Mouse (Mus musculus) spleen, adult 2 months (tissue): ENCODE results near the gene Mettl7b. TPM values are rescaled to one million over a fixed set of nuclear protein-coding genes. Genes with fewer than 3 reads are reported as not detected.
A peak's percentile ranks its signal among the peaks of the same experiment; 100 is the strongest.

ENCODE experiments used
- DNase-seq, 2 experiments: peaks; one replicate each; pipeline versions ENCODE4 v3.0.0 to v3.0.0-alpha.2; 2012 to 2021; ENCODE audit warnings: low spot score in 2 of 2, low read depth in 1 of 2
- H3K27ac ChIP-seq: fragments of 200-500 bp; 2 replicates; pipeline ENCODE4 v1.5.1; 2012; ENCODE audit warnings: low read length, inconsistent platforms; ENCODE audit not compliant: insufficient read depth
- H3K27me3 ChIP-seq: fragments of 200-500 bp; 2 replicates; pipeline ENCODE4 v1.6.1; 2012; ENCODE audit warnings: mild to moderate bottlenecking, moderate library complexity, low read length, inconsistent platforms; ENCODE audit not compliant: control insufficient read depth, insufficient read depth
- H3K36me3 ChIP-seq: fragments of 200-500 bp; 2 replicates; pipeline ENCODE4 v1.6.1; 2012; ENCODE audit warnings: mild to moderate bottlenecking, low read length, inconsistent platforms; ENCODE audit not compliant: control insufficient read depth, insufficient read depth
- H3K4me1 ChIP-seq: fragments of 200-500 bp; 2 replicates; pipeline ENCODE4 v1.6.1; 2011; ENCODE audit warnings: inconsistent platforms; ENCODE audit not compliant: control insufficient read depth, insufficient read depth, insufficient read length
- H3K4me3 ChIP-seq: fragments of 200-500 bp; 2 replicates; pipeline ENCODE4 v1.5.1; 2011; ENCODE audit warnings: mild to moderate bottlenecking, inconsistent platforms; ENCODE audit not compliant: insufficient read depth, insufficient read length; ENCODE audit errors: extremely low read depth
- CTCF ChIP-seq: fragments of 200-500 bp; IDR thresholded peaks from 2 replicates; pipeline ENCODE4 v1.5.1; 2011; ENCODE audit warnings: mild to moderate bottlenecking, inconsistent platforms; ENCODE audit not compliant: insufficient read depth, insufficient read length, insufficient replicate concordance; ENCODE audit errors: extremely low read depth
- POLR2A ChIP-seq: fragments of 200-500 bp; IDR thresholded peaks from 2 replicates; pipeline ENCODE4 v1.6.1; 2011; ENCODE audit warnings: low read depth, low read length, inconsistent platforms
- WGBS: fragments of 180-500 bp; shearing (Covaris S2); methylation state at CpG from one replicate; pipeline ENCODE4 v1.1.7; 2018; 5-methylcytosine and 5-hydroxymethylcytosine counted together
- polyA plus RNA-seq: library from polyadenylated mRNA; depleted of rRNA; stranded (reverse); fragments of >200 nt; gene quantifications from 2 replicates; pipeline ENCODE4 v1.2.3, GENCODE M21; 2012

Mettl7b gene
- polyA plus RNA-seq, 1 experiment: not detected

DNA sequence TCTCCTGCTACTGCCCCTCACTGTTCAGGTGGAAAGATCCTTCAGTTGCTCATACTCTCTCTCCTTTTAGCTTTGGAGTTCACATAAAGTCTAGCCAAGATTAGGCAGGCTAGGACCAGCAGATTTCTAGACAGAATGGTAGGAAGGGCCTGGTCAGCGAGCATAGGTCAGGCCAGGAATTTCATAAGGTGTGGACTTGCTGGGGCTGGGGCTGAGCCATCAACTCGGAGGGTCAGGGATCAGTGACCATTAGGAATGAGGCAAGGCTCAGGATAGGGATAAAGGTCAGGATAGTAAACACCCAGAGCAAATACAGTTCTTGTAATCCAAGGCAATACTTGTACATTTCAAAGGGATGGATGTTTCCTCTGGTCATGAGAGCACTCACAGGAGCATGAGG is 4.2 kb upstream of the Mettl7b start:
- no peaks in the 10 kb centered on the region for H3K36me3 ChIP-seq
- H3K27ac ChIP-seq: no peak overlapping the region
- DNase-seq: no peak
- 85% methylated on average over 2 of the region's 2 CpGs for WGBS
- no peaks in the 10 kb centered on the region for H3K4me1 ChIP-seq
- 0 out of 2 replicates have a peak, but pooled peaks cover 2% of the 10 kb centered on the region for H3K27me3 ChIP-seq
- no peak overlapping the region for H3K4me3 ChIP-seq
- no peak for TF ChIP-seq POLR2A

DNA sequence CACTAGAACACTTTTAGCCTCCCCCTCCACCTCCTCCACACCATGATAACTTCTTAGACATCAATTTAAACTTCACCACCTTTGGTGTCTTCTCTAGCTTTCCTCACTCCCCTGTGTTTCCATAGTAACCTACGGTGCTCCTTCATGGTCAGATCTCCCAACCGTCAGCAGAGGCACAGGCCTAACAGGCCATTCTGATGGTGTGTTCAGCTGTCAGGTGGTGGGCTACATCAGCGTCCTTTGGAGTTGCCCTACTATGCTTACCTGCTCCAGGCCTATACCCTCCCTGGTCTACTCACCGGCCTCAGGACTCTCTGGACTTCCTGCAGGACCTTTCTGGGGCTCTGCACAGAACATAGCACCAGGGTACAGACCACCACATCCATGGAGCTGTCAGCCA is 646 bp downstream of the Mettl7b start:
- TF ChIP-seq POLR2A (no peak), CTCF (no peak)

GRCm38 (mm10) chr10:128958340-128958739 is 2.4 kb downstream of the Mettl7b start:
- H3K36me3 ChIP-seq: no peaks in the 10 kb centered on the region
- H3K27me3 ChIP-seq: 0 out of 2 replicates have a peak, but pooled peaks cover 2% of the 10 kb centered on the region
- H3K4me1 ChIP-seq: no peaks in the 10 kb centered on the region
- 88% methylated on average over 10 of the region's 10 CpGs for WGBS
- no peak overlapping the region for H3K27ac ChIP-seq
- H3K4me3 ChIP-seq: no peak overlapping the region
- no peak for DNase-seq
- TF ChIP-seq CTCF: no peak
- no peak for TF ChIP-seq POLR2A

More for the DNA sequence above, 646 bp downstream of the Mettl7b start:
- WGBS: 85% methylated on average over 4 of the region's 4 CpGs
- Histone ChIP-seq H3K4me1 (no peaks in the 10 kb centered on the region), H3K27me3 (0 out of 2 replicates have a peak, but pooled peaks cover 2% of the 10 kb centered on the region), H3K36me3 (no peaks in the 10 kb centered on the region), H3K4me3 (no peak overlapping the region), H3K27ac (no peak overlapping the region)
- no peak for DNase-seq

- Histone ChIP-seq H3K4me3 (no peak overlapping the region), H3K4me1 (no peaks in the 10 kb centered on the region), H3K36me3 (no peaks in the 10 kb centered on the region), H3K27me3 (no peaks in the 10 kb centered on the region), H3K27ac (no peak overlapping the region)
- no peak for DNase-seq
- TF ChIP-seq CTCF: no peak
- WGBS: 72% methylated on average over 16 of the region's 16 CpGs
Observed at GRCm38 (mm10) chr10:128950208-128950887, 10.4 kb downstream of the Mettl7b start.

DNA sequence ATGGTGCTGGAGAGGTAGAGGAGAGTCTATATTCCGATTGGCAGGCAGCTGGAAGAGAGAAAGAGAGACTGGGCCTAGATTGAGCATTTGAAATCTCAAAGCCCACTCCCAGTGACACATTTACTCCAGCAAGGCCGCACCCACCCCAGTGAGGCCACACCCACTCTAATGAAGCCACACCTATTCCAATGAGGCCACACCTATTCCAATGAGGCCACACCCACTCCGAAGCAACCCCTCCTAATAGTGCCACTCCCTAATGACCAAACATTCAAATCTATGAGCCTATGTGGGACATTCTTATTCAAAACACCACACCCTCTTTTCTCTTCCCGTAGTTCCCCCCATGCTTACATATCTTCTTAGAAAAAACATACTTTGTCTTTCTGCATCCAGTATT is 13.3 kb downstream of the Mettl7b start:
- H3K36me3 ChIP-seq: no peaks in the 10 kb centered on the region
- no peak overlapping the region for H3K4me3 ChIP-seq
- H3K4me1 ChIP-seq: no peaks in the 10 kb centered on the region
- TF ChIP-seq POLR2A: no peak
- TF ChIP-seq CTCF: no peak
- DNase-seq: no peak
- no peaks in the 10 kb centered on the region for H3K27me3 ChIP-seq
- 88% methylated on average over 4 of the region's 4 CpGs for WGBS
- H3K27ac ChIP-seq: no peak overlapping the region

DNA sequence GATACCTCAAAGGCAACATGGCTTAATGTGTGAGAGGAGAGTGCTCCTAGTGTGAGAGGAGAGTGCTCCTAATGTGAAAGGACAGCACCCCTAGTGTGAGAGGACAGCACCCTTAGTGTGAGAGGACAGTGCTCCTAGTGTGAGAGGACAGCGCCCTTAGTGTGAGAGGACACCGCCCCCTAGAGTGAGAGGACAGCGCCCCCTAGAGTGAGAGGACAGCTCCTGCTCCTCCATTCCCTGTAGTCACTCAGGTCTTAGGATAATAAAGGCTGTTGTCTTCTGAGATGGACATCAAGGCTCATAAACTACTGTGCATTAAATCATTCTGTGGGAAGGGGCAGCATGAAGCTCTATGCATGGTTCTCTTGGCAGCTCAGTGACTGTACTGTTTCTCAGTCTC is 15.1 kb downstream of the Mettl7b start:
- Histone ChIP-seq H3K27me3 (no peaks in the 10 kb centered on the region), H3K36me3 (no peaks in the 10 kb centered on the region), H3K4me1 (no peaks in the 10 kb centered on the region), H3K27ac (no peak overlapping the region), H3K4me3 (no peak overlapping the region)
- no peak for DNase-seq
- 36% methylated on average over 3 of the region's 3 CpGs for WGBS
- TF ChIP-seq POLR2A (no peak), CTCF (peak; percentile 28; the same call in 1 of the 2 replicates)

- WGBS: 72% methylated on average over 10 of the region's 10 CpGs
- Histone ChIP-seq H3K4me1 (no peaks in the 10 kb centered on the region), H3K36me3 (no peaks in the 10 kb centered on the region), H3K27me3 (0 out of 2 replicates have a peak, but pooled peaks cover 2% of the 10 kb centered on the region), H3K4me3 (no peak overlapping the region), H3K27ac (no peak overlapping the region)
- TF ChIP-seq CTCF (no peak), POLR2A (no peak)
- peak in 1 of 2 experiments; percentile 9 for DNase-seq
Observed at GRCm38 (mm10) chr10:128940475-128941061, 20.2 kb downstream of the Mettl7b start.
